Mouse (Mus musculus): ENCODE data around the gene Eif5b. TPM values are rescaled to one million over a fixed set of nuclear protein-coding genes. Genes with fewer than 3 reads are reported as not detected.
"Not testable (repeated sequence)": the region's sequence is repeated elsewhere in the genome, so short reads cannot be mapped to it uniquely, and the experiment has no call there.

Eif5b gene
- 10 to 100 TPM; 36.2 to 40.3 (median 37.5) TPM for total RNA-seq (2022)

GRCm38 (mm10) chr1:37997867-37998266 lies at the start of gene Eif5b, which contains the start of gene Txndc9:
Gene Eif5b (plus strand): TSS chr1:37998010.
Gene Txndc9 (minus strand): TSS chr1:37997893.
- peak; percentile 83 to 96 for DNase-seq (ENCODE audit: low spot score in 2 of 2)

- DNase-seq (ENCODE audit: low spot score in 2 of 2): no peak
These were observed 48.9 kb upstream of the Eif5b start for GRCm38 (mm10) chr1:37948906-37949305.

- no peak for DNase-seq (ENCODE audit: low spot score in 2 of 2)
These were observed 43.0 kb upstream of the Eif5b start for GRCm38 (mm10) chr1:37954786-37955185.

GRCm38 (mm10) chr1:37955251-37955650 lies 42.6 kb upstream of the Eif5b start:
- DNase-seq (ENCODE audit: low spot score in 2 of 2): no peak

GRCm38 (mm10) chr1:37956690-37957431 lies 40.9 kb upstream of the Eif5b start:
- DNase-seq (ENCODE audit: low spot score in 2 of 2): peak in 1 of 2 experiments; percentile 15

- no peak for DNase-seq (ENCODE audit: low spot score in 2 of 2)
These were observed 40.2 kb upstream of the Eif5b start, which contains the start of gene Lyg1 for GRCm38 (mm10) chr1:37957659-37958058. Gene Lyg1 (minus strand): TSS chr1:37957759.

- DNase-seq (ENCODE audit: low spot score in 2 of 2): no peak
These were observed 39.3 kb upstream of the Eif5b start for GRCm38 (mm10) chr1:37958516-37958915.

GRCm38 (mm10) chr1:37959486-37959885 lies 38.3 kb upstream of the Eif5b start:
- peak in 1 of 2 experiments; percentile 11 for DNase-seq (ENCODE audit: low spot score in 2 of 2)

GRCm38 (mm10) chr1:37965571-37965970 lies 32.2 kb upstream of the Eif5b start:
- no peak for DNase-seq (ENCODE audit: low spot score in 2 of 2)

- DNase-seq (ENCODE audit: low spot score in 2 of 2): no peak
These were observed 29.1 kb upstream of the Eif5b start for GRCm38 (mm10) chr1:37968746-37969145.

- no peak for DNase-seq (ENCODE audit: low spot score in 2 of 2)
These were observed 26.3 kb upstream of the Eif5b start for GRCm38 (mm10) chr1:37971520-37971919.

GRCm38 (mm10) chr1:37976666-37977065 lies 21.1 kb upstream of the Eif5b start:
- not testable (repeated sequence) for DNase-seq (ENCODE audit: low spot score in 2 of 2)

- no peak for DNase-seq (ENCODE audit: low spot score in 2 of 2)
These were observed 20.5 kb upstream of the Eif5b start for GRCm38 (mm10) chr1:37977303-37977702.

- no peak for DNase-seq (ENCODE audit: low spot score in 2 of 2)
These were observed 13.5 kb upstream of the Eif5b start for GRCm38 (mm10) chr1:37984326-37984725.

- no peak for DNase-seq (ENCODE audit: low spot score in 2 of 2)
These were observed 12.0 kb upstream of the Eif5b start for GRCm38 (mm10) chr1:37985764-37986323.

- no peak for DNase-seq (ENCODE audit: low spot score in 2 of 2)
These were observed 10.0 kb upstream of the Eif5b start for GRCm38 (mm10) chr1:37987856-37988255.

GRCm38 (mm10) chr1:37996226-37996625 lies 1.6 kb upstream of the Eif5b start:
- no peak for DNase-seq (ENCODE audit: low spot score in 2 of 2)

- DNase-seq (ENCODE audit: low spot score in 2 of 2): peak; percentile 94 to 98
These were observed 829 bp upstream of the Eif5b start for GRCm38 (mm10) chr1:37996877-37997484.

GRCm38 (mm10) chr1:37998371-37999199 lies 775 bp downstream of the Eif5b start:
- DNase-seq (ENCODE audit: low spot score in 2 of 2): no peak

GRCm38 (mm10) chr1:37999552-37999951 lies 1.7 kb downstream of the Eif5b start:
- DNase-seq (ENCODE audit: low spot score in 2 of 2): no peak

GRCm38 (mm10) chr1:38000844-38001243 lies 3.0 kb downstream of the Eif5b start:
- DNase-seq (ENCODE audit: low spot score in 2 of 2): no peak

- DNase-seq (ENCODE audit: low spot score in 2 of 2): no peak
These were observed 4.1 kb downstream of the Eif5b start for GRCm38 (mm10) chr1:38001956-38002355.
